Mouse (Mus musculus) T-cell, adult 2 months (primary cell): ENCODE measurements around the gene Plscr5.

ENCODE experiments used
- DNase-seq: peaks from one replicate; pipeline ENCODE4 v3.0.0; 2022; ENCODE audit warnings: low spot score

The Plscr5 gene

DNA sequence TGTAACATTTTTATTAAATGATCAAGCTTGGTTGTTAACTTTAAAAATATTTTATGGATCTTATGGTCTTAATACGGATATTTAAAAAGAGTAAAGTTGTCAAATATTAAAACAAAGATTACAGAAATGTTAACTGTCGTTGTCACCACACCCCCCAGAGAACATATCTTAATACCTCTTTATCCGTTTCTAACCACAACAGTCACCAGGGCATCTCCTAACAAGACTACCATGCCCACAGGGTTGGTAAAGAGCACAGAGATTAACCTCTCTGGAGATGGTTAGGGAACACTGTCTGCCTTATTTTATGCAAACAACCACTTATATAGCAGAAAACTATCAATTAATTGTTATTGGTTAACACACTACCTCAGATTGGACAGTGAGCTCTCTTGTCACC is 34.1 kb downstream of the Plscr5 start:
- no peak for DNase-seq

DNA sequence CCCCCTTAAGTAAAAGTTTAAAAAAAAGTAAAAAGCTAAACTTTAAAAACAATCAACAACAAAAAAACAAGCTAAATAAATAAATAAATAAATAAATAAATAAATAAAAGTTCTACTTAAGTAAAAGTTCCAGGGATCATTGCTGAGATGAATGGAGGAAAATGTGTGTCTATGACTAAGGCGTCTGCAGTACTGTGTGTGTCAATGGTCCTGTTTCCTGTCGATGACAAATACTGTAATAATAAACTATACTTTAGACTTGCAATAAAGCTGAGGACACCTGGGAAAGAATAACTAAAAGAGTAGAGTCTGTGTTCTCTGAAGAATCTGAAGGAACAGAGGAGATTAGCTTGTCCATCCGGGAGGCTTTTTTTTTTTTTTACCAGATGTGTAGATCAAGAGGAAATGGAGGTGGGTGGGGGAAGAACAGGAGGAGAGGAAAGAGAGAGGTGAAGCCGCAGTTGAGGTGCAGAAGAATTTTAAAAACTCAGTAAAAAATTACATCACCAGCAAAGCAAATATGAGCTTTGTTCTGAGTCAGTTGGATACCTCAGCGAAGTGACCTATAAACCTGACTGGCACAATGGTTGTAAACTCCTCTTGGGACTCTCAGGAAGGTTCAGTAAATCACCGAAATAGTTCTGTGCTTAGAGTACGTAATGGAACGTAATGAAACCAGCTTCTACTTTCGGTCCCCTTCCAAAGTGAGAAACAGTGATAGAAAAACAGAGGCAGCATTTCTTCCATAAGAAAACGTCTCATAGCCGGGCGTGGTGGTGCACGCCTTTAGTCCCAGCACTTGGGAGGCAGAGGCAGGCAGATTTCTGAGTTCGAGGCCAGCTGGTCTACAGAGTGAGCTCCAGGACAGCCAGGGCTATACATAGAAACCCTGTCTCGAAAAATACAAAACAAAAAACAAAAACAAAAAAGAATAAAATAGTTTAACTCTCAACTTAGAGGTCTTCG is 36.4 kb downstream of the Plscr5 start:
- no peak for DNase-seq

DNA sequence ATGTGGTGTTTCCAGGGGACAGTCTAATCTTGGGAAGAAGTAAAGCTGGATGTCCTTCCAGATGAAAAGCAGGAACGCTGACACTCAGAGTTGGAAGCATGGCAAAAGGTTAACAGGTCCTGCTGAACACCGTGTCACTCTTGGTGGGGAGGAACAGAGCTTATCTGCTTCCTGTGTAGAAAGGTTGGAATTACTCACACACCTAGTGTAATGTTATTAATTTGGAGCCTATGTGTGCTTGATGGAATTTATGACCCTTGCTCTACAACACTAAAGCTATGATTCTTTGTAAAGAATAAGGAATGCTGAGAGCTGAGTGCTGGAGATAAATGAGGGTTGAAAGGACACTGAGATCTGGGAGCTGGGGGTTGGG is 37.1 kb downstream of the Plscr5 start:
- no peak for DNase-seq

DNA sequence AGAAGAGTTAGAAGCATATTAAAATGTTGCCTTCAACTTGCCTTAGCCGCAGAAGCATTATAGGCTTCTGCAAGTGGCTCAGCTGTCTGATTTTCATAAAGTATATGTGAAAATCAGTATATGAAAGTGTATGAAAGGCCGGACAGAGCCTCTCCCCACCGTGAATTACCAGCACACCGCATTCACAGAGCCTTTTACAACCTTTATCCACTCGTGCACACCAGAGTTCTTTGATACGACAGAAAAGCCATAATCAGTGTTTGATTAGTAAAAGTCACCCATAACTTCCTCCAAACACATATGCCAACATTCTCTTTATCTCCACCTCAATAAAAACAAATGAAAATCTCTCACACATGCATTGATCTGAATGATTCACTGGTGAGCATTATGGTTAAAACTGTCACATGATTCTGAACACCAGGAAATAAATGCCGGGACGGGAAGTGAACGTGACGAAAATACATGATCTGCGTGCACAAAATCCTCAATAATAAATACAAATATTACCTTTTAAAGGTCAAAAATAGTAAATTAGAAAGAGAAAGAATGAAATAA is 42.2 kb downstream of the Plscr5 start:
- DNase-seq, result no peak

DNA sequence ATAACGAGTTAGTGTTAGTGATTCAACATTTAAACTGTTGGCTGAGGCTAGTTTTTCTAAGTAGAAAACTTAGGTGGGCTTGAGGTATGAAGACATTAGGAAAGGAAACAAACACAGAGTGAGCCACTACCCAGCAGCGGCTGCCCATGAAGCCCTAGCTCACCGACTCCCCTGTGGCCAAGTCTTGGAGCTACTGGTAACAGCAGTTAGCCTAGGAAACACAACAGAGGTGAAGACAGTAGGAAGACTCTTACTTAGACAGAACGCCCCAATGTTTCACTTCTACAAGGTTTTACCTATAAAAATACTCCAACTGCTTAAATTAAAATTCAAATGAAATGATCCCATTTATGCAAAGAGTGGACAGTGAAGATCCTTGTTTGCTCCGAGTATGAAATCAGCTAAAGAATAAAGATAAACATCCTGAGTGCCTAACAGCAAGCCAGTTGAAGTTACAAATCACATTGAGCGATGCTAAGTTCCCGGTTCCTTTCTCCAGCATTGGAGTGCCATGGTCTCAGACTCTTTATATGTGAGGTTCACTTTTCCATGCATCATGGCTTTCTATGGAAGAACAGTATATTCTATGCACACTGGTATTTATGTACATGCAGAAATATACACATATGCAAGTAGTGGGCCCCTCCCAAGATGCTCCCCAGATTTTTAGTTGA is 56.2 kb downstream of the Plscr5 start:
- no peak for DNase-seq

DNA sequence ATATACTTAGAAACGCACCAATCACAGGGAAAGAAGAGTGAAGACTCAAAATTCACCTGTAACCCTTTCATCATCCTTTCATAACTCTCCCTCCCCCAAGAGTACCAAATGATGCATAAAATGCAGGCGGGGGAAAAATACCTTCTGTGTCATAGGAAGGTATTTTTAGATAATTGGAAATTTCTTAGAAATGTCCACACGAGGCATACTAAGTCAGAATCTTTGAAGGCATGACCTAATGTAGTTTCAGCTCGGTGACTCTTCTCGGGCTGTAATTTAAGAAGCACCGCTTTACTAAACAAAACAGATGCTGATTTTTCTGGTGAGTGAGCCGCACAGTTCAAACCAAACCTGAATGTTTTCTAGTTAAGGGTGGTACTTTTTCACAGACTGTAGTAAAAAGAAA is 56.7 kb downstream of the Plscr5 start, which contains the start of gene Plscr1:
TSS of gene Plscr1 (plus strand) at position 304 of the 406 bp plus-strand sequence.
- no peak for DNase-seq

DNA sequence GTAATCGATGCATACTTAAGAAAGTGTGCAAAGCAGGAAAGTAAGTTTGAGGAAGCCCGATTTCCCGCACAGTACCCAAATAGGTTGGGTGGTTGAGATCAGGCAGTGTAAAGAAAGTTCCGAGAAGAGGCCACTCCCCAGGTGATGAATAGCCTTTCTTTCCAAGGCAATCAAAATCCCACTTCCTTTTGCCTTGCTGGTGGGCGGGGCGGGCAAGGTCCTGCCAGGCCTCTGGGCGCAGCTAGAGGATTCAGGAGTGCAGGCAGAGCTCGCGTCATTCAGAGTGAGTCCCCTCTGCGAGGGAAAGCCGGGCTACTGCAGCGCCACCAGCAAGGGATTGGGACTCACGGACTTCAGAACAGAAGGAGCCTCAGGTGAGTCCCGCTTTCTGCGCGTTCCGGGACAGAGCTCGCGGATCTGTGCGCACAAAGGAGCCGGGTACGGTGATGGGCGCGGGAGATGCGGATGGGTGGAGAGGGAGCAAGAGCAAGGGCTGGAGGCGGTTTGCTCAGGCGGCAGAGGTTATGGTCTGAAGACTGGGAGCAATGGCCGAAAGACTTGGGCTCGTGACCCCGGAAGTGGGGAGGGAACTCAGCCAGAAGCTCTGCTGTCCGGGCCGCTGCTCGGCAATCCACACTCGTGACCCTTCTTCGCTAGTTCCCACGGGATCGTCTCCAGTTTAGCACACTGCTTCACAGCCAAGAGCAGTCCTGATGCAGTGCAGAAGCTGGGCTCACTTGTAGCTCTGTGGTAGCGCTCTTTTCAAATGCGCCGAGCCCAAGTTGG is 57.4 kb downstream of the Plscr5 start:
- DNase-seq, result peak; percentile 6

DNA sequence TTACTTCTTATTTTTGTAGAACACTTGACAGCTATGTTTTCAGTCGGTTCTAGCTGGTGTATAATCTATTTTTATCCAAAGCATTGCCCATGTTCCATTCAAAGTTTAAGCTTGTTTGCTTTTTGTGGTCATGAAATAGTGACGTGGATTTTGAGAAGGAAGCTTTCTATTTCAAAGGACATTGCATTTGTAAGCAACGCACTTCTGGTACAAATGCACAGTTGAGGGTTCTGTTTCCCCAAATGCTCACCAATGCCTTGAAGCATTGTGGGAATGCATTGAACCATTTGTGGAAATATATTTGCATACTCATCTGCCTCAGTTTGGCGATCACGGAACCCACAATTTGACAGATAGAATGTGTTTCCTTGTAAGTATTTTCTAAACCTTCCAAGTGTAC is 60.0 kb downstream of the Plscr5 start:
- no peak for DNase-seq

DNA sequence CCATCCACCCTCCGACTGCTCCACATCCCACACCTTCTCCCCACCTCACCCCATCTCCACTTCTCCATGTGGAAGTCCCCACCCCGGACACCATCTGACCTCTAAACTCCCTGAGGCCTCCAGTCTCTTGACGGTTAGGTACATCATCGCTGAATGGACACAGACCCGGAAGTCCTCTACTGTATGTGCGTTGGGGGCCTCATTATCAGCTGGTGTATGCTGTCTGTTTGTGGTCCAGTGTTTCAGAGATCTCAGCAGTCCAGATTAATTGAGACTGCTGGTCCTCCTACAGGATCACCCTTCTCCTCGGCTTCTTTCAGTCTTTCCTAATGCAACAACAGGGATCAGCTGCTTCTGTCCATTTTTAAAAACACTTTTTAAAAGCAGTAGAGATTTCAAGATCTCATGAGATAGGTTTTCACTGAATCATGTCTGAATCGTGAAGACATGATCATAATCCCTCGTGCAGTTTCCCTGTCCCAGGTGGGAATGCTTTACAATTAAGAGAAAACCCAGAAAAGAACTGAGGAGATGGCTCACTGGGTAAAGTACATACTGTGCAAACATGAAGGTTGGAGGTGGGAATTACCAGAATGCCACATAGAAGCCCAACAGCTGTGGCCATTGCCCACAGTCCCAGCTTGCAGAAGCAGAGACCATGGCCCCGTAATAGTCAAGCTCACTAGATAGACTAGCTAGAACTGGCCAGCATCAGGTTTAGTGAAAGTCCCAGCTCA is 61.0 kb downstream of the Plscr5 start:
- no peak for DNase-seq
